Mouse (Mus musculus) heart, adult 11 months (tissue): ENCODE measurements around the gene Pced1b.

Experiments
- DNase-seq: peaks from one replicate; pipeline ENCODE4 v3.0.0; 2022

The Pced1b gene

DNA sequence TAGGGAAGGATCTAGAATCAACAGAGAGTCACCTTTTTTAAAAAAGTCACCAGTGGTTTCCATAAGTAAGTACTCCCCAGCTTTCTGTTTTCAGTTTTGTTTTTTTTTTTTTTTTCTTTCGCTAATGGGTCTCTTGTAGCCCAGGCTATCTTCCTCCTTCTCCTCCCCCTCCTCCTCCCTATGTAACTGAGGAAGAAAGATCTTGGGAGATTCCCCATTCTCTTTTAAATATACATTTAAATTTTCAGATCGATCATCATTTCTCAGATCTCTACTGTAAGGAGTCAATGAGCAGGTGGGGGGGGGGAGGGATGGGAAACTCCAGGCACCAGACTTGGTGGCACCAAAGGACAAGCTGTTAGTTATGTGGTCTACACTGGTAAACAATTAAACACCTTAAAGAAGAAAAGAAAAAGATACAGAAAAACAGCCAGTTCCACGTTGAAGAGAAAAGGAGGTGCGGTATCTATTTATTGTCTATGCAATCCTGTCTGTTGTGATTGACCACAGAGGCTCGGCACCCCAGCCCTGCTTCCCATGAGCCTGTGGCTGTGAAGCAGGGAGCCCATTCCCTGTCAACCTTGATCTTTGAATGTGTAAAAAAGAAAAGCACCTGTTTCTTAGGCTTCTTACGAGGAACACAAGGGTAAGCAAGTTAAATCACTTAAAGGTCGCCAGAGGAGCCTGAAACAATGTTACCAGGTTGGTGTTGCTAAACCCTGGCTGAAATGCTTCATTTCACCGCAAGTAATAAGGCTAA is 127.4 kb downstream of the Pced1b start:
- DNase-seq: peak; percentile 68

DNA sequence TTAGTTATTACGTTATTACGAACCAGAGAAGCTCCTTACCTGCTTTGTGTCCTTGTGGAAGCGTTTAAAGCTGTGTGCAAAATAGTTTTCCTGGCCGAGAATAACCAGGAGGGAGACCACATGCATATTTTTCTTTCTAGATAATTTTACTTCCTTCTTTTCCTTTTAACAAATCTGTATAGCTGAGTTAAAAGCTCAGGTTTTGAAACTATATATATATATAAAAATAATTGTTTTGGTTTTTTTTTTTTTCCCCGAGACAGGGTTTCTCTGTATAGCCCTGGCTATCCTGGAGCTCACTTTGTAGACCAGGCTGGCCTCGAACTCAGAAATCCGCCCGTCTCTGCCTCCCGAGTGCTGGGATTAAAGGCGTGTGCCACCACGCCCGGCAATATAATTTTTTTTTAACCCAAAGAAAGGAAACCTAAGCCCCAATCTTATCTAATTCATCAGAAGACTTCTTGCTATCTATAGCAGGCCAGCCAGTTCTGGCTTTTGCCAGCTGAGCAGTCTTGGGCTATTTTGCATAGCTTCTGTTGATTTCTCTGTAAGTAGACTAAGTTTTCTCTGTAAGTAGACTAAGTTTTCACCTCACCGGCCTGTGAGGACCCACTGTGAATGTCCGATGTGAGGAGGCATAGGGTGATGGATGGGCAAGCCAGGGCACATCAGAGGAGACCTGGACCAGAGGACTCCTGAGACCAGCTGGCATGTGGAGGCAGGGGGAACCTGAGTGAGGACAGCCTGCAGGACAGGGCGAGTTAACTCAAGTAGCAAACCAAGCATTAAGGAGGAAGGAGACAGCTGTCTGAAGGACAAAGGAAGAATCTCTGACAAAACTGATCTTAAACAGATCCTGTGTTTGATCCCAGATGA is 128.2 kb downstream of the Pced1b start:
- DNase-seq: peak; percentile 75

DNA sequence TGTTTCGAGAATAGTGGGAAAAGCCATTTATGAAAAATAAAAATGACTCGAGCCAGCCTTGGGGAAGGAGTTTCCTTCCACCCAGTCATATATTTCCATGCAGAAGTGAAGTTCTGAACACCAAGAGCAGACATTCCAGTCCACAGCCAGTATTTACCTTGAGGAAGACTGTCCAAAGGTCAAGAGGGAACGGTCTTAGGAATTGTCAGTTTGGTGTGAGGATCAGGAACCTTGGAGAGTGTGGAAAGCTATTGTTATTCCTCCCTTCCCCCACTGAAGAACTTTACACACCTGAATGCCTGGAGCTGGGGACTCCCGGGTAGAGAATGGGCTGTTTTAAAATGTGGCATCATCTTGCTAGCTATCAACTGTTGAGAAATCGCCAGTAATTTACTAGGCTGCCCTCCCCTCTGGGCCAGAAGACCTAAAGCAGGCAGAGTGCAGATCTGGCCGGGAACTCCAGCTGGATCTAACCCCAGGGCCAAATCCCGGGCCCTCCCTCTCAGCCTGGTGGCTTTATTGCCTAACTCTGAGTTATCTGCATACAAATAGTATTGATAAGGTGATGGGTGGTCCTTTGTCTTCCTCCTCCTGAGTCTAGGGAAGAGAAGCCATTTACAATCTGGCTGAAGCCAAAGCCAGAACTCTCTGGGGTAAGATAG is 129.3 kb downstream of the Pced1b start:
- peak; percentile 88 for DNase-seq

DNA sequence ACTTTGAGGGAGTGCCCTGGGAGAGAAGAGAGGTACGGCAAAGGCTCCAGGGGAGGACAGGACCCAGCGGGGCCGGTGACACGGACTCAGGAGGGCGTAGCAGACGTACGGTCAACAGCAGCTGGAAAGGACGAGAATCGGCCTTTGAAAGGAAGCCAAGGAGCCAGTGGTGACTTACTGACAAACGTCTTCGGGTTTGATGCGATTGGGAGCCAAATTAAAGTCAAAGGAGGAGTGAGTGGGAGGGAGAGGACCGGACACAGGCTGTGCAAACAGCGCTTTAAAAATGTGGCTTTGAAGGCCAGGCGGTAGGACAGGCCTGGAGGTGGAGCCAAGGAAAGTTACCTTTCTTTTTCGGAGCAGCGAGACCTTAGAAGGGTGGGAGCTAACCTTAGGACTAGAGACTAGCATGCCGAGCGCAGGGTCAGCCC is 129.9 kb downstream of the Pced1b start:
- DNase-seq: peak; percentile 91

DNA sequence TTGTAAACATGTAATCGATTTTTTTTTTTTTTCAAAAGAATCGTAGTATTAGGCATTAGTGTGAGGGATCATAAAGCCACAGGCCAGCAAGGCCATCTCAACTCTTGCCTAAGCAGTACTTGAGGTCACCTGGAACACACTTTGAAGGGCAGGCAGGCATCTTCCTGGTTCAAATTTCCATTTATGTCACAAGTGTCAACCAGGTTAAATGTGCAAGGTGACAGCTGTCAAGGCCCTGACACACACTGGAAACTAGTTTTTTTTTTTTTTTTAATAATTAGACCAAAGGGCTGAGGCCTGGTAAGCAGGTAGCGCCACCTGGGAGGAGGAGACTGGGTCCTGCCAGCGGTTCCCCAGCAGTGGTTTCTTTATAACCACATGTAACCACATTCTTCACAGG is 131.2 kb downstream of the Pced1b start:
- no peak for DNase-seq

DNA sequence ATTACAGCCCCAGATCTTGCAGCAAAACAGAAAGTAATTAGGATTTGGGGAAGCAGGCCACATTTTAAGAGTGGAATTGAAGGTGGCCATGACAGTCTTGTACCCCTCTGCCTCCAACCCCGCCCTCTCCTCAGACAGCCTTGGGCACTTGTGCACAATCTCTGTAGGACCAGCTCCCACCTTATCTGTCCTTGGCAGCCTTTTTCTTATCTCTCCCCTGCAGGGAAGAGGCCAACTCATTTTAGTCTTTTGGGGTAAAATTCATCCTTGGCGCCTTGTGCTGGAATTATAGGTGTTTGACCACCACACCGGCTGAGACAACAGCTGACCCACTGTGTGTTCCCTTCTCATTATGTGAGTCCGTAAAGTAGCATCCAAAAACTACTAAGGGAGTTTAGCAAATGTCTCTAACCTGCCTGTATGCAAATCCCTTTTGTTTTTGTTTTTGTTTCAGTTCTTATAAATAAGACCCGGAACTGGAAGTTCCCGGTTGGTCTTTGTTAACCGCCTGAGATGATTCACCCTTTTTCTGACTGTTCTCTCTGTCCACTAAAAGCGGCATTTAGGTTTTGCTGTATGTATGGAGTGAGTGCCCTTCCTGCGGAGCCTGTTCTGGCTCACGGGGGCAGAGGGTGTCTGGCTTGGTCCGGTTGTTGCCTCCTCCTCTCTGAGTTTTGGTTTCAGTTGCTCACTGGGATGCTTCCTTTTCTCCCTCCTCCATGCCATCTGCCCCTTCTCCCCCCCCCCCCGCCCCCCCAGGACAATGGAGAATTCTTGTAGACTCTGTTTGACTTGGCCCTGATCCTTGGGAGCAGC is 132.8 kb downstream of the Pced1b start:
- DNase-seq: peak; percentile 88

DNA sequence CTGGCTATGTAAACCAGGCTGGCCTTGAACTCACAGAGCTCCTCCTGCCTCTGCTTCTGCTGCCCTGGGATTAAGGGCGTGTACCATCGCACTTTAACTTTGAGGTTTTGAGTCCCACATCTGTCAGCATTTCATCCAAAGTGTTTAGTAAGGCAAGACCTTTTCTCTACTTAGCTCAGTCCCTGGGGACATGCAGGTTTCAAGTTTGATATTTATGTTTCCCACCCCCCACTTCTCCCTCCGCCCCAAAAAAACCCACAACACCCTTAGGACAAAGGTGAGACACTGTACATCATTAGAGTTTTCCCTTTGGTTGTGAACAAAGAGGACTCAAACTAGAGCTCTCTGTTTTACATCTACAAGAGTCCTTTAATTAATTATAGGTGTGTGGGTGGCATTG is 135.7 kb downstream of the Pced1b start:
- DNase-seq: no peak

DNA sequence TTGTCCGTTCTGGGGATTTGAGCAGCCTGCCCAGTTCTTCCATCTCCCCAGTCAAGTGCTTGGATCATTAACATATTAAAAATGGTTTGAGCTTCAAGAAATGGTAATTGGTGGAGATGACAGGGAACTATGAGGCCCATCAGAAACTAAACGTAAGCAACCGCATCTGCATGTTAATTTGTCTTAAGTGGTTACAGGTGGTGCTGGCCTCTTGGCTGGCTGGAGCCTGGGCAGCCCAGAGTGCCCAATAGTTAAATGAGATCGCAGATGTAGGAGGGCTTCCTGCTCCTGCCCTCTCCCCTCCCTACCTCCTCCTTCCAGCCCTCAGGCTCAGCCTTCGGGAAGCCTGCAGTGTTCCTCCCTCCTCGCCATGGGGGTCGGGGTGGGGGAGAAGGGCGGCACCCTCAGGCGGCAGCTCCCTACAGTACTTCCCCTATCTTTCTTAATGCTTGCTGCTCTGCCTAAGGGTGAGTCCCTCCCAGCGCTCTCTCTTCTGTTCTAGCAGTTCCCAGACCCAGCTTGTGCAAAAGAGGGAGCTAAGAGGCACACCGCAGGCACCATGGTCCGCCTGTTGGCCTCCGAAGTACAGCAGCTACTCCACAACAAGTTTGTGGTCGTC is 136.7 kb downstream of the Pced1b start:
- peak; percentile 87 for DNase-seq

DNA sequence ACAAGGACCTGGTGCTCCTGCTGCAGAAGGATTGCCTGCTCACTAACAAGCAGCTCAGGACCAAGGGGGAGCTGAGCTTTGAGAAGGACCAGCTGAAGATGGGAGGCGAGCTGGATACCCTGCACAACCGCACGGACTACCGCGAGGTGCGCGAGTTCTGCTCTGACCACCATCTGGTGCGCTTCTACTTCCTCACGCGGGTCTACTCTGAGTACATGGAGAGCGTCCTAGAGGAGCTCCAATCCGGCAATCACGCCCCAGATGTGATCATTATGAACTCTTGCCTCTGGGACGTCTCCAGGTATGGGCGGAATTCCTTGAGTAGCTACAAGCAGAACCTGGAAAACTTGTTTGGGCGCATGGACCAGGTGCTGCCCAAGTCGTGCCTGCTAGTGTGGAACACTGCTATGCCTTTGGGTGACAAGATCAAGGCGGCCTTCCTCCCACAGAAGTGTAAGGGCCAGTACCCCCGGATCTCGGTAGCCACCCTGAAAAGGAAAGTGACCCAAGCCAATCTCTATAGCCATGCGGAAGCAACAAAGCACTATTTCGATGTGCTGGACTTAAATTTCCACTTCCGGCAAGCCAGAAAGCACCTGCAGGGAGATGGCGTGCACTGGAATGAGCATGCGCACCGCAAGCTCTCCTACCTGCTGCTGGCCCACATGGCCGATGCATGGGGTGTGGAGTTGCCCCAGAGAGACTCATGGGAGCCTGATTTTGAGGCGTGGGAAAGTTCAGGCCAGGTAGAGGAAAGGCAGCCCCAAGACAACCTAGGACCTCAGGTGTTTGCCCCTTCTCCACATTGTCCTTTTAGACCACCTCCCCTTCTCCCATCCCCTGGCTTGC is 137.5 kb downstream of the Pced1b start:
- no peak for DNase-seq

DNA sequence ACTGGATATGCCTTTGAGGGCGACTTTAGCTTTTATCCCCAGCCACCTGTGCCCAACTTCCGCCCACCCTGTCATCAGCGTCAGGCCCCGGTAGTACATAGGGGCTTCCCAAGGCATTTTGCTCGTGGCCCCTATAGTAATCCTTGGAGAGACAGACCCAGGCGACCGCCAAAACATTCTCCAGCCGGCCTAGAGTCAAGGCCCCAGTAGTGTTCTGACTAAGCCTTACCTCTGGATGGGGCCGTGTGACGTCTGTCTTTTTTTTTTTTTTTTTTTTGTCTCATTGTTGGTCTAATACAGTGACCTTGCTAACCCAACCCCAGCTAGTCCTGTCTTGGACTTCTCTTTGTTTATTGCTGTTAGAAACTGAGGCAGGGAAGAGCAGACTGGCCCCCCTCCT is 138.3 kb downstream of the Pced1b start:
- peak; percentile 61 for DNase-seq

DNA sequence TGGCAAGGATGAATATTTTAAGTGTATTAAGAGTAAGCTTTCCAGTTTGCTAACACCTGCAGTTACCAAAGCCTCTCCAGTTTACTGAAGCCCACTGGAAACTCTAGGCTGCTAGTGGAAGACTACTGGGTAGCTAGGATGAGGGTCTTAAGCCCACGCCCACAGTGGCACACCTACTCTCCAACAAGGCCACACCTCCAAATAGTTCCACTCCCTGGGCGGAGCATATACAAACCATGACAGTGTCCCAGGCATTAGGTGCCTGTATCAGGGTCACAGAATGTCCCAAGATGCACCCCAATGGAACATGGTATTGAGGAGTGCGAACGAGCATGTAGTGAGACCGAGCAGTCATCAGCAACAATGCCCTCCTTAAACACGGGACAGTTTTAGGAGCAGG is 140.9 kb downstream of the Pced1b start:
- DNase-seq: peak; percentile 65

DNA sequence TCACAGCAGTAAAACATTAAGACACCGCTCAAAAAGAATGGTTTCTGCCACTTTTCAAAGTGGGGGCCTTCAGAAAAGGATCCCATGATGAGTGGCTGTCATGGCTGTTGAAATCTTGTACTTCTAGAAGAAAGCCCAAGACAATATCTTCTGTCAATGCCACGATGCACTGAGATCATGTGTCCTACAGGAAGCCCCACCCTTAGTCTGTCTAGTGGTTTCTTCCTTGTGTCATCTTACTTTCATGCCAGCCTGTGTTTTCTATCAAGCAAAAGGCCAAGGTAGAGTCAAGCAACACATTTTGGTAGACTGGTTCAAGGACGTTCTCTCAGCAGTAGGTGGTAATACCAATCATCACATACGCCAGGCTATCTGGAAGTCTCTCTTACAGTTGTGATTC is 142.7 kb downstream of the Pced1b start:
- DNase-seq: no peak

DNA sequence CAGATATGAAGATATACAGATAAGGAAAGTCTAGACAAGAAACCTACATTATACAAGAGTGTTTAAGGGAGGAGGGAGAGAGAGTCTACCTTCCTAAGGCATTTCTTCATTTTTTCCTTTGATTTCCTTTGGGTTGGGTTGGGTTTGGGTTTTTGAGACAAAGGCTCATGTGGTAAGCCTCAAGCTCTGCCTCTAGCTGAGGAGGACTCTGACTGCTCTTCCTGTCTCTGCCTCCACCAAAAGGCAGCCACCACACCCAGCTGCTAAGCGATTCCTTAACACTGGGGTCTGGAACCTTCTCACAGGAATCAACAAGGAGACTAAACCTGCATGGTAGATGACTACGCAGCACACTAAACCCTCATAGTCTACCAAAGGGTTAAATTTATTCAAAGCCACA is 143.9 kb downstream of the Pced1b start:
- no peak for DNase-seq

DNA sequence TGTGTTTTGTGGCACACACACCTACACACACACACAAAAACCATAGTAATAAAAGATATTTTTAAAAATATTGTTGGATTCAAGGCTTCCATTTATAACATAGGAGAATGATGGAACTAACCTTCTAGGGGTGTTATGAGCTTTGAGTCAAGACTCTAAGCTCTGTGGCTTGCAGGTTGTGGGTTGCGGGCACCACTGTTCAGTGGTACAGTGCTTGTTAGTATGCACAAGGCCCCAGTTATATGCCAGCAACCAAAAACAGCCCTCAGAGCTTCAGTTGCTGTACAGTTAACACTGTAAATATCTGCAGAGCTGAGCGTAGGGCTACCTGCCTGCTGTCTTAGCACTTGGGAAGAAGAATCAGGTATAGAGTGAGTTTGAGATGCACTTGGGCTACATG is 144.5 kb downstream of the Pced1b start:
- no peak for DNase-seq

DNA sequence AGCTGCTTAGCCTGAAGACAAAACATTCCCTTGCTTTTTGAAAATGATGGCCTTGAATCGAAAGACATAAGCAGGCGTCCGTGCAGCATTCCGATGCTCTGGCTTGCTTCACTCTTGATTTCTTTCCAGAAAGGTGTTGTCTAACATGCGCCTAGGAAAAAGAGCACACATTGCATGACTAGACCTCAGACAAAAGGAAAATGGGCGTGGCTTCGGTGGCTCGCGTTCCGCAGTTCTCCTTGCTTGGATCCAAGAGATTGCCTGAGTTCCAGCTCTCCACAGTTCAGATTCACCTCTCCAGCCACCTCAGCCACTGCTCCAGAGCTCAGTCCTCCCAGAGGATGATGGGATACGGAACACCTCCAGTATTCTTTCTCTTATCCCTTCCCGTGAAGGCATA is 147.7 kb downstream of the Pced1b start:
- no peak for DNase-seq

DNA sequence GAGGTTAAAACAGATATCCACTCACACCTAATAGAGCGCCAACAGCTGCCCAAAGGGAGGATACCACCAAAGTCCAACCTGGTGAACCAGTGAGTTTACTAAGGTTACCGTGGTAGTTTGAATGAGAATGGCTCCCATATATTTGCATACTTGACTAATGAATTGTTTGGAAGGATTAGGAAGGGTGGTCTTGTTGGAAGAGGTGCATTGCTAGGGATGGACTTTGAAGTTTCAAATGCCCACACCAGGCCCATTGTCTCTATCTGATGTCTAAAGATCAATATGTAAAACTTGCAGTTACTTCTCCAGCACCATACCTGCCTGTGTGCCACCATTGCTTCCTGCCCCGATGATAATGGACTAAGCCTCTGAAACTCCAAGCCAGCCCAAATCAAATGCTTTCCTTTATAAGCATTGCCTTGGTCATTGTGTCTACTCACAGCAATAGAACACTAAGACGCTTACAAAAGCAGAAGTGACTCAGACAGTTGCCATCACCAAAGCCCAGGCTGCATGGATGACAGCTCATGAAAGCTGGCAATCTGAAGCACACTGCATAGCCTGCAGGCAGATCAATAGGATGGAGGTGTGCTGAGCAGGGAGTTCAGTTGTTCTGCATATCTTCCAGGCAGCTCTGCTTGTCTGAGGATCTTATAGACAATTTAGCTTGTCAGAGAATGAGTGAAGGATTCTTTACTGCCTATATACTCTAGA is 149.8 kb downstream of the Pced1b start:
- DNase-seq: no peak

DNA sequence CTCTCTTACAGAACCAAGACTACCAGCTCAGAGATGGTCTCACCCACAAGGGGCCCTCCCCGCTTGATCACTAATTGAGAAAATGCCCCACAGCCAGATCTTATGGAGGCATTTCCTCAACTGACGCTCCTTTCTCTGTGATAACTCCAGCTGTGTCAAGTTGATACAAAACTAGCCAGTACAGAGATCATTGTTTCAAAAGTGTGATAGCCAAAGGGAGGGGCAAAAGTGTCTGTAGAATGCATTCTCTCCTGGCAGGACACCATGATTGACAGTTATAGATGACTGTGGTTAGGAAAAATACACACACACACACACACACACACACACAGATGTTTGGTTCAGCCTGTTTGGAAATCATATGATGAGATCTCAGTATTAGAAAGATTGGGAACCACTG is 150.9 kb downstream of the Pced1b start:
- DNase-seq: no peak

DNA sequence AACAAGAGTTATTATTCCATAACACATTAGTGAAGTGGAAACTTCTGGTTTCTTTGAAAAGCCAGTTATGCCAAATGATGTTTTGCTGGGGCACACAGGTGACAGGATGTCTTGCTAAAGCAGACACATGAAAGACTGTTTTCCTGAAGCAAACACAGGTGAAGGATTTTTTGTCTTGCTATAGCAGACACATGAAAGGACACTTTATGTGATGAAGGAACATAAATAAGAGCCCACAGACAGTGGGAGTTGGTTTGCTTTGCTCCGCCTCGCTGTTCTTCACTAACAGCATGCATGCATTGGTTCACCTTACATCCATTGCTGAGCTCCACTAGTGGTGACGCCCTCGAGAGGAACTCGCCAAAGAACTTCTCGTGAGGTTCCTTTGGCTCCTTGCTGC is 154.0 kb downstream of the Pced1b start:
- DNase-seq: no peak

DNA sequence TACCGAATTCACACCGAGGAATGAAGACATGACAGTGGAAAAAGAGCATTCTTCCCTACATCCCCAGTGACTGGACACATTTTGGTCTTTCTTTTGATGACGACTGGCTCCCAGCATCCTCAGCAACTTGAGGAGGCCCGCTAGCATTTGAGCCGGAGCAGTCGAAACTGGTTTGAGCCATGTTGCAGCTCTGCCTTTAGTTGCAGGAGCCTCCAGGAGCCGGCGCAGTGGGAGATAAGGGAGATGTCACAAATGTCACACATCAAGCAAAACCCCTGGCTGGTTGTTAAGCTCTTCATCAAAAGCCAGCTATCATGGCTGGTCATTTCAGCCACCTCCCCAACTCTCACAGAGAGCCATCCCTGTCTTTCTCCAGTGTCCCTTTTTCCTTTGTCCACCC is 157.6 kb downstream of the Pced1b start:
- no peak for DNase-seq

DNA sequence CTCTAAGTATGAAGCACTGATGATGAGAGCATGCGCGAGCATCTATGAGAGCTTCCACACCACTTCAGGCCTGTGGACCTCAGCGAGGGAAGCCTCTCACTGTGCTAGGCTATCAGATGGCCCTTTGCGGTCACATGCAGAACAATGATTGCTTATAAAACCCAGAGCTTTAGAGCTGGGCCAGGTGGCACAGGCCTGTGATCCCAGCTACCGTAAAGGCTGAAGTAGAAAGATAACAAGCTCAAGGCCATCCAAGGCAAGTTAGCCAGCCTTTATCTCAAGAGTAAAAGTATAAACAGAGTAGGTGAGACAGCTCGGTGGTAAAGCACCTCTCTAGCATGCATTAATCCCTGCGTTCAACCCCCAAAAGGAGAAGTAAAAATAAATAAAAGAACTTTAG is 158.1 kb downstream of the Pced1b start:
- no peak for DNase-seq

DNA sequence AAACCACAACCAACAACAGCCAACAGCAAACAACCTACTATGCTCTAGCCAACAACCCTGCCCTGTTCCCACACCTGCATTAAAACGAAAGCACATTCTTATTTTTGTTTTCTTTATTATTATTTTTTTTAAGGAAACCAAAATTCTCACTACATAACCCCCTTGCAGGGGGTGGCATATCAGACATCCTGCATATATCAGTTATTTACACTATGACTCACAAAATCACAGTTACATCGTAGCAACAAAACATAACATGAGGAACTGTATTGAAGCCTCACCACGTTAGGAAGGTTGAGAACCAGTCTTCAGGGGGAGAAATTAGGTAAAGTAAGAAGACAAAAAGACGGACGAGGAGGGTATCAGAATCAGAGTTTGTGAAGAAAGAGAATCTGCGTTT is 159.2 kb downstream of the Pced1b start:
- no peak for DNase-seq
